Mouse (Mus musculus) forebrain, embryonic 12.5 days (tissue): ENCODE results near the gene Thsd7a. TPM values are rescaled to one million over a fixed set of nuclear protein-coding genes. Genes with fewer than 3 reads are reported as not detected.

Experiments used
- ATAC-seq: fragments of 200-750 bp; cut with Nextera tagmentation; 2 replicates; pipeline ENCODE4 v1.8.0; 2017; ENCODE audit warnings: moderate TSS enrichment; ENCODE audit not compliant: low FRiP score
- H3K27ac ChIP-seq: fragments of 300-500 bp; sonication (generic); 2 replicates; pipeline ENCODE4 v1.5.1; 2016; ENCODE audit warnings: mild to moderate bottlenecking
- H3K27me3 ChIP-seq: fragments of 300-500 bp; sonication (generic); 2 replicates; pipeline ENCODE4 v1.6.1; 2016; ENCODE audit warnings: mild to moderate bottlenecking
- H3K36me3 ChIP-seq: fragments of 300-500 bp; sonication (generic); replicated peaks from 2 replicates; pipeline ENCODE4 v1.6.1; 2016; ENCODE audit warnings: mild to moderate bottlenecking
- H3K4me1 ChIP-seq: fragments of 300-500 bp; sonication (generic); 2 replicates; pipeline ENCODE4 v1.6.1; 2016
- H3K4me2 ChIP-seq: fragments of 300-500 bp; sonication (generic); 2 replicates; pipeline ENCODE4 v1.6.1; 2016; ENCODE audit warnings: mild to moderate bottlenecking, moderate library complexity
- H3K4me3 ChIP-seq: fragments of 300-500 bp; sonication (generic); replicated peaks from 2 replicates; pipeline ENCODE4 v1.5.1; 2016; ENCODE audit warnings: mild to moderate bottlenecking
- H3K9ac ChIP-seq: fragments of 300-500 bp; sonication (generic); 2 replicates; pipeline ENCODE4 v1.6.1; 2016; ENCODE audit warnings: mild to moderate bottlenecking
- H3K9me3 ChIP-seq: fragments of 300-500 bp; sonication (generic); 2 replicates; pipeline ENCODE4 v1.6.1; 2016
- WGBS: fragments of 180-500 bp; shearing (Covaris S2); methylation state at CpG from one replicate; pipeline ENCODE4 v1.1.7; 2016; 5-methylcytosine and 5-hydroxymethylcytosine counted together
- polyA plus RNA-seq: library from polyadenylated mRNA; unstranded; fragments of >200 nt; fragmentation: Nextera tagmentation; extraction: Ambion mirVana; gene quantifications from 2 replicates; pipeline ENCODE4 v1.2.1, GENCODE M21; 2016

The Thsd7a gene
- polyA plus RNA-seq, 1 experiment from 2014 or later = 12.3 TPM

DNA sequence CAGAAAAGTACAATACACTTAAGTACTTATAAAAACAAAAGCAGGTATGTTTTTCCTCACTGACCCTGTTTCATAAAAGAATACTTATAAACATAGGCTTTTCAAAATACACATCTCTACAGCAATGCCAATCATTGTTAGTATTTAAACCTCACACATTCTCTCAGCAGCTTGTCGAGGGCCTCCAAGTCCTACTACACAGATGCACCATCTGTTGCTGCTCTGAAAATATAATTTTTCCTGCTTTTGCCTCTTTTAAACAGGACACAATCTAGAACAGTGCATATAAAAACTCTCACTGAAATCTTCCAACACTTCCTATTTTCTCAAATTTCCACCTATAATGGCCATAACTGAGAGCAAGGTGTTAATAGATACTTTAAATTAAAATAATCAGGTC is 270.9 kb downstream of the Thsd7a start:
- H3K27me3 ChIP-seq = no peaks in the 10 kb centered on the region
- H3K36me3 ChIP-seq = no peaks in the 10 kb centered on the region
- H3K9ac ChIP-seq = no peak overlapping the region
- H3K4me2 ChIP-seq = no peak overlapping the region
- no peaks in the 10 kb centered on the region for H3K4me1 ChIP-seq
- no peaks in the 10 kb centered on the region for H3K9me3 ChIP-seq
- no peak overlapping the region for H3K27ac ChIP-seq
- 82% methylated on average over 1 of the region's 1 CpGs for WGBS
- ATAC-seq = no peak
- no peak overlapping the region for H3K4me3 ChIP-seq

DNA sequence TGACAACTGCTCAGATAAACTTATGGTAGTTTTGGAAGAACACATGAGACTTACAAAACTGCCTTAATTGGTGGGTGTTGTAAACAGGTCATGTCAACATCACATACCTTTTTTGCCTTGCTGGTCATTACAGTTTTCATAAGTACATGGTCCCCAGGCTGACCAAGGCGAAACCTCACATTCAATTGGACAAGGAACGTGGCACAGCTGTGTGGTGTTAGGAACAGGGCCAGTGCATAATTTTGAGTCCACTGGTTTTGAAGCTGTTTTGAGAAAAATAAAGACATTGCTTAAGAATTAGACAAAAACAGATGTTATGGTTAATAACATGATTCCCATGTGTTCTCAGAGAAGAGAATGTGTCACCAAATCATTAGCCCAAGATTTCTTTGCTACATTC is 278.3 kb downstream of the Thsd7a start:
- Histone ChIP-seq H3K4me1 (no peaks in the 10 kb centered on the region; the same call in 1 of the 2 replicates), H3K9me3 (no peaks in the 10 kb centered on the region), H3K9ac (no peak overlapping the region), H3K27me3 (no peaks in the 10 kb centered on the region), H3K36me3 (no peaks in the 10 kb centered on the region), H3K4me3 (no peak overlapping the region), H3K27ac (no peak overlapping the region), H3K4me2 (no peak overlapping the region)
- ATAC-seq = no peak
- WGBS = 92% methylated on average over 2 of the region's 2 CpGs

DNA sequence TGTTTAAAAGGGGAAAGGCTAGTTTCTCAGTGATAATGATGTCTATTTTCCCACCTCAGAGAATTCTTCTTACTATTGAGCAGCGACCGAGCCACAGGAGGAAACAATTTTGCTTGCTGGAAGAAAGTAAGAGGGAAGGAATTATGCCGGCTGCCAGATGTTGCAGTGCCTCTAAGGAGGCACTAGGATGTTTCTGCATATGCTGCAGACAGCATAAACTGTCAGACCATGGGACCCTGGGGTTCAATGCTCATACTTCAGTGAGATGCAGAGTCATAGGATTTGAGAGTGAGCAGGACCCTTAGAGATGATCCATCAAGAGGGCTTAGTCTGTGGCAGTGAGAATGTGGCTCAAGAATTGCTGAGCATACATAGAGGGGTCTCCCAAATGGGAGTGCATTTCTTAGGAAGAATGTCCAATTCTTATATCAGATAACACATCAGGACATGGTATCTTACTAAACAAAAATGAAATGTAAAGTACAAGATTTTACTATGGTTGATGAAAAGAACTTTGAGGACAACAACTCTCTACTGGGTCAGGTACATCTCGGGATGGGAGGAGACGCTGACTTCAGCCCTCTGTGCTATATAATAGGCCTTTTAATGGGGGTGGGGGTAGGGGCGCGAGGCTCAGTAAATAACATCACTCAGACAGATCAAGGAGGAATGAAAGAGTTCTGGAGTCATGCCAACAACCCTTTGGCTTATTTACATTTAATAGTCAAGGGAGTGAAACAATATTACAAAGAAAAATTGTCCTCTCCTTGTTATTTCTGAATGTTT is 281.7 kb downstream of the Thsd7a start:
- ATAC-seq = no peak

DNA sequence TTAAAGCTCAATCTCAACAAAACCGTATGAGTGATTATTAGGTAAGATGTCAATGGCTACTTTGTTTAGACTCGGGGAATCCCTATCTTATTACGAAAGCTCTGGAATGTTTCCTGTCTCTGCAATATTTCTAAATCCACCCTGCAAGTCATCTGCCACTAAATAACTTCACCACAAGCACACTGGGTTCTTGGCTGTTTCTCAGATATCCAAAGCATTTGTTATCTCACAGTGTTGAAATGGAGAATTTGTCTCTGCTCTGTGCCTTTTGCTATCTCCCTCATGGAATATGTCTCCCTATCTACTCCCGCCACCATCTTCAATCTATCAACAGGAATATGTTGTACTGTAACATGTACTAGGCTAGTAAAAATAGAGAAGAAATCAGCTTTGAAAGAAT is 290.4 kb downstream of the Thsd7a start:
- no peak overlapping the region for H3K4me3 ChIP-seq
- no peak overlapping the region for H3K9ac ChIP-seq
- H3K27me3 ChIP-seq = no peaks in the 10 kb centered on the region
- H3K9me3 ChIP-seq = no peaks in the 10 kb centered on the region
- no peaks in the 10 kb centered on the region for H3K36me3 ChIP-seq
- WGBS = 92% methylated on average over 4 of the region's 4 CpGs
- H3K4me1 ChIP-seq = no peaks in the 10 kb centered on the region
- no peak overlapping the region for H3K27ac ChIP-seq
- H3K4me2 ChIP-seq = no peak overlapping the region
- no peak for ATAC-seq

More for the DNA sequence above, 281.7 kb downstream of the Thsd7a start:
- no peaks in the 10 kb centered on the region for H3K27me3 ChIP-seq
- H3K4me3 ChIP-seq = no peak overlapping the region
- H3K27ac ChIP-seq = no peak overlapping the region
- no peak overlapping the region for H3K4me2 ChIP-seq
- H3K9me3 ChIP-seq = no peaks in the 10 kb centered on the region
- H3K4me1 ChIP-seq = peaks cover 3% of the 10 kb centered on the region; the same call in 1 of the 2 replicates
- no peak overlapping the region for H3K9ac ChIP-seq
- no peaks in the 10 kb centered on the region for H3K36me3 ChIP-seq
- 78% methylated on average over 7 of the region's 7 CpGs for WGBS

DNA sequence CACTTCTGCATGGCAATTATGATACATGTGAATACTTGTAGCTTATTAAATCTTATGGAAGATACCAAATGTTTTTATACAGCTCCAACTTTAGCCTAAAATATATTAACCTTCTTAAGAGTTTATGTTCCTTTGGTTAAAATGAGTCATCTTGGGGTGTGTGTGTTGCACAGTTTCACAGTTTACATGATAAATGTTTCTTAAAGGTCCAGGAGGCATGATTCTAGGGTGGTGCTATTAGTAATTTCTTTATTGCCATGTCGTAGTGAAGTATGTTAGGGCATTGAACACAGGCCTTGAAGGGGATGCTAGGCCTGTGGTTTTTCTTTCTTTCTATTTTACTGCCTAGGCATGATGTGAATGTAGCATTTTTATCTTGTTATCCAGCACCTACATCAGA is 291.8 kb downstream of the Thsd7a start:
- H3K36me3 ChIP-seq = no peaks in the 10 kb centered on the region
- H3K4me1 ChIP-seq = no peaks in the 10 kb centered on the region
- H3K27ac ChIP-seq = no peak overlapping the region
- no peak overlapping the region for H3K4me2 ChIP-seq
- H3K4me3 ChIP-seq = no peak overlapping the region
- H3K9ac ChIP-seq = no peak overlapping the region
- no peaks in the 10 kb centered on the region for H3K9me3 ChIP-seq
- ATAC-seq = no peak
- no peaks in the 10 kb centered on the region for H3K27me3 ChIP-seq
- WGBS = 82% methylated on average over 1 of the region's 1 CpGs

DNA sequence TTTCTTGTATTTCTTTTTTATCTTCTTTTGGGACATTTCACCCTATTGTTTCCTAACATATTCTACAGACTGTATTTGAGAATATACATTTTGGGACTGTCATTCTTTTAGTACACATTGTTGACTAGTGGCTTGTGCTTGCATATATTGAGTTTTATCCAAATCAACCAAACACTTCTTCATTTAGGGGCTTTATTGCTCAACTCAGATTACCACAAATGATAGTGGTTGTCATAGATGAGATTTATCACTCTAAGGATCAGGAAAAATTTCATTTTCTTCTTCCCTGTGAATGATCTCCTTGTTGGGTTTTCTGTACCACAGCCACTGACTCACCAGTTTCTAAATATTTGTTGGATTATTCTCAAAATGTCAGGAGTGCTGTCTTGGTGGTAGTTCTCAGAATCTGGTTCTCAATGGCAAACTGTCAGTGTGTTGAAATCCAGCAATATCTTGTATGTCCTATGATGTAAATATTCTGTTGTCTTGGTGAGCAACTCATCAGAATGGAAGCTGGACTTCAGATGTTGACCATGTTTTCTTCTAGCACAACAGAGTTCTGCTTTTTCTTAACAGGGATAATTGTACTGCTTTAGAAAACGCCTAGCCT is 294.2 kb downstream of the Thsd7a start:
- Histone ChIP-seq H3K4me1 (no peaks in the 10 kb centered on the region), H3K4me2 (no peak overlapping the region), H3K27me3 (no peaks in the 10 kb centered on the region), H3K9me3 (no peaks in the 10 kb centered on the region), H3K27ac (no peak overlapping the region), H3K4me3 (no peak overlapping the region), H3K9ac (no peak overlapping the region), H3K36me3 (no peaks in the 10 kb centered on the region)
- WGBS = 83% methylated on average over 1 of the region's 1 CpGs
- ATAC-seq = no peak

DNA sequence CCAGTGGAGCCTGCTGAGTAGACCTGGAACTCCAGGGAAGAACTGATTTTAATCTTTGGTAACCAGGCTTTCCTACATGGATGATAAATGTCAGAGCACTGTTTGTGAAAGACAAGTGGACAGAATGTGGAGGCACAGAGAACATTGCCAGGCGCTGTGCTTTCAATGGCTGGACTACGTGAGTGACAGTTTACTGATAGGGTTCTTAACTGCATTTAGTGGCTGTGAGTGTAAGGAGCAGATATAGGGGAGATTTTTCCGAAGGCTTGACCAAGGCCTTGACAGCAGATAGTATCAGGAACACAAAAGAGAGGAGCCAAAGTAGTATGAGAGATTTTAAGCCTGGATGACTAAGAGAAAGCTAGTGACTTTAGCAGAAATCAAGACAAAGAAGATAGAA is 295.1 kb downstream of the Thsd7a start:
- H3K27me3 ChIP-seq = no peaks in the 10 kb centered on the region
- no peak for ATAC-seq
- H3K36me3 ChIP-seq = no peaks in the 10 kb centered on the region
- WGBS = 80% methylated on average over 3 of the region's 3 CpGs
- no peaks in the 10 kb centered on the region for H3K4me1 ChIP-seq
- no peak overlapping the region for H3K4me2 ChIP-seq
- no peaks in the 10 kb centered on the region for H3K9me3 ChIP-seq
- no peak overlapping the region for H3K27ac ChIP-seq
- H3K4me3 ChIP-seq = no peak overlapping the region
- H3K9ac ChIP-seq = no peak overlapping the region

DNA sequence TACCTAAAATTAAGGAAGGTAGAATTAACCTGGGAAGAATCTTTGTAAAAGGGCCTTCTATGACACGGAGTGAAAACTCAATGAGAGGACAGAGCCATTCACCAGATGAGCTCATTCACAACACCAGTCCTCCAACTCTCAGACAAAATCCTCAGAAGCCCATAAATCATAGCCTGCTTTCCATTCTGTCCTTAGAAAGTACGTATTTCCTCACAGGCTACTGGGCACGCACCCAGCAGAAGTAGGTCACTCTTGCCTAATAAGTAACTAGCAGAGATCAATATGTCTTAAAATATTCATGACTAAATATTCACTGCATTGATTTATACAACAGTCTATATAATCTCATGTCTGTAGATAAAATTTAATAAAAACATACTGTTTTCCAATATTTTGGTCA is 300.4 kb downstream of the Thsd7a start:
- Histone ChIP-seq H3K27me3 (no peaks in the 10 kb centered on the region), H3K9me3 (no peaks in the 10 kb centered on the region), H3K4me2 (no peak overlapping the region), H3K4me1 (no peaks in the 10 kb centered on the region), H3K9ac (no peak overlapping the region), H3K4me3 (no peak overlapping the region), H3K36me3 (no peaks in the 10 kb centered on the region), H3K27ac (no peak overlapping the region)
- ATAC-seq = no peak
- 86% methylated on average over 3 of the region's 3 CpGs for WGBS

DNA sequence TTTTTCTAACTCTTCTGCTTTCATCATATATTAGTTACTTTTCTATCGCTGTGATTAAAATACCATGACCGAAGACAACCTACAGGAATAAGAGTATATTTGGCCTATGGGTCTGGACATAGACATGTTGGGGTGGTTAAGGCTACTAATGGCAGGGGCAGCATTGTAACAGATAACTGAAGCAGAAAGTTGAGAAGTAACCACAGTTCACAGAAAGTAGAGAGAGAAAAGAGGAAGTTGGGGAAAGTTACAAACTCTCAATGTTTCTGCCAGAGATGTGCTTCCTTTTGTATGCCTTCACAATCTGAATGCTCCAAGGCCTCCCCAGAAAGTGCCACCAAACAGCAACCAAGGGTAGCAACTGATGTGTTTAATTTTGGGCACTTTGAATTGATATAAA is 303.7 kb downstream of the Thsd7a start:
- H3K27me3 ChIP-seq = no peaks in the 10 kb centered on the region
- no peak overlapping the region for H3K27ac ChIP-seq
- no peak overlapping the region for H3K4me2 ChIP-seq
- H3K9me3 ChIP-seq = no peaks in the 10 kb centered on the region
- no peaks in the 10 kb centered on the region for H3K36me3 ChIP-seq
- 92% methylated on average over 2 of the region's 2 CpGs for WGBS
- H3K4me3 ChIP-seq = no peak overlapping the region
- no peak for ATAC-seq
- no peaks in the 10 kb centered on the region for H3K4me1 ChIP-seq
- H3K9ac ChIP-seq = no peak overlapping the region

DNA sequence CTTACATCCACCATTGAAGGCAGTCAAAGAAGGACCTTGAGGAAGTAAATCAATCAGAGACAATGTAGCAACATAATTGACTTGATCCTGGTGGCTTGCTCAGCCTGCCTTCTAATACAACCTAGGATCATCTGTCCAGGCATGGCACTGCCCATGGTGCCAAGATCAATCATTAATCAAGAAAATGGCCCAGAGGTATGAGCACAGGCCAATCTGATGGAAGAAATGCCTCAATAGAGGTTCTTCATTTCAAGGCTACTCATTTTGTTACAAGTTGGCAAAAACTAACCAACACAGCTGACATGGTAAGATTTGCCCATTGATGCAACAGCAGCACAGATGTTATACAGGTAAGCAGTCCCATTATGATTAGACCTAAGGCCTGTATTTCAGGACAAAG is 309.6 kb downstream of the Thsd7a start:
- H3K9ac ChIP-seq = no peak overlapping the region
- no peaks in the 10 kb centered on the region for H3K9me3 ChIP-seq
- no peak overlapping the region for H3K27ac ChIP-seq
- no peaks in the 10 kb centered on the region for H3K36me3 ChIP-seq
- no peak overlapping the region for H3K4me2 ChIP-seq
- no peaks in the 10 kb centered on the region for H3K27me3 ChIP-seq
- no peak for ATAC-seq
- H3K4me1 ChIP-seq = no peaks in the 10 kb centered on the region
- no peak overlapping the region for H3K4me3 ChIP-seq

DNA sequence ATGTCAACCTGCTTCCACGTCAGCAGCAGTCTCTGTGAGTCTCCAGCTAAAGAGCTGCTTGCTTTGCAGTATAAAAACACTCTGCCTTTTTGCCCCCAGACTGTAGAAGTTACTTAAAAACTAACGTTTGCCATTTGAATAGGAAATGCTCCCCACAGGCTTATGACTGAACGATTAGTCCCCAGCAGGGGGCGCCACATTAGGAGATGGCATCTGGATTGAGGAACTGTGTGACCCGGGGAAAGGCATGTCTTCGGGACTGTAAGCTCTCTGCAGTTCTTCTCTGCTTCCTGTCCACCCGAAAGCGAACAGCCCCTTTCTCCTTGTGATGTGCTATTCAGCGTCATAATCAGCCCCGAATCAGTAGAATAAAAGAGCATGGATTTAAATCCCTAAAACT is 330.1 kb downstream of the Thsd7a start:
- no peak overlapping the region for H3K9ac ChIP-seq
- H3K4me2 ChIP-seq = no peak overlapping the region
- no peak overlapping the region for H3K27ac ChIP-seq
- H3K36me3 ChIP-seq = no peaks in the 10 kb centered on the region
- no peaks in the 10 kb centered on the region for H3K9me3 ChIP-seq
- H3K4me3 ChIP-seq = no peak overlapping the region
- no peaks in the 10 kb centered on the region for H3K27me3 ChIP-seq
- ATAC-seq = no peak
- no peaks in the 10 kb centered on the region for H3K4me1 ChIP-seq
- 91% methylated on average over 10 of the region's 10 CpGs for WGBS

DNA sequence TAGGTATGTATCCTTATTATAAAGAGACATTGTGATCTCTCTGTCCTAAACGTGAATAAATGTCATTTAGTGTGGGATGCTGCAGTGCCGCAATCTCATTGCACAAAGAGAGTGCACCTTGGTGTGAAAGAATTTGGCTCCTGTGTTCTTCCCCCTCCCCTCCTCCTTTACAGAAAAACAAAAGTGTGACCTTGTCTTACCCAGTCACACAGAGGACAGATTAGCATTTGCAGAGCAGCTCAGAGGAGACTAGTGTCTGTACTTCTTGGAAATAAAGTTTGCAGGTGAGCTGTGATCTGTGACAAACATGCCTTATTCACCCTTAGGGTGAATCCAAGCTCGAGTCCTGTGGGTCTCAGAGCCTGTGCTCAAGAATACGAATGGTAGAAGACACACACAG is 332.2 kb downstream of the Thsd7a start:
- 50% methylated on average over 4 of the region's 4 CpGs for WGBS
- Histone ChIP-seq H3K36me3 (no peaks in the 10 kb centered on the region), H3K4me3 (no peak overlapping the region), H3K27me3 (no peaks in the 10 kb centered on the region), H3K27ac (no peak overlapping the region), H3K4me2 (no peak overlapping the region), H3K9me3 (no peaks in the 10 kb centered on the region), H3K9ac (no peak overlapping the region), H3K4me1 (no peaks in the 10 kb centered on the region)
- ATAC-seq = no peak

DNA sequence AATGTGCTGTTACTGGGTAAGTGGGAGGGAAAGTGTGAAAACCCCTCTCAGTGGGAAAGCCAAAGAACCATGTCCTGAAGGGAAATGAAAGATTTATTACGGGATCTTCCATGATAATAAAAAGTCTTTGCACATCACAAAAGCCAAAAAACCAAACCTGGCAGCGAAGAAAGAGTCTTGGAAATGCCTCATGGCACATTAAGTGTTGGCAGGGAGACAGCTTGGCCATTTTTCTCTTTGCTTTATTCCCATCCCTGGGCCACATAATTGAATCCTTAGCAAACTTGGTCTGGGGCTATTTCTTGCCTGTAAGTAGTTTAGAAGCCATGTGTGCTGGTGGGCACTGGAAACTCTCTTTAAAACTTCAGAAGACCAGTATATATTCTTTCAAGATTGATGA is 344.8 kb downstream of the Thsd7a start:
- H3K27ac ChIP-seq = no peak overlapping the region
- H3K4me1 ChIP-seq = no peaks in the 10 kb centered on the region
- no peak overlapping the region for H3K9ac ChIP-seq
- WGBS = 90% methylated on average over 2 of the region's 2 CpGs
- H3K9me3 ChIP-seq = no peaks in the 10 kb centered on the region
- no peak overlapping the region for H3K4me2 ChIP-seq
- no peak for ATAC-seq
- no peak overlapping the region for H3K4me3 ChIP-seq
- no peaks in the 10 kb centered on the region for H3K27me3 ChIP-seq
- no peaks in the 10 kb centered on the region for H3K36me3 ChIP-seq
